Mouse (Mus musculus) central nervous system, embryonic 18 days (tissue): Measurements from ENCODE around the gene Nemf. TPM values are rescaled to one million over a fixed set of nuclear protein-coding genes. Genes with fewer than 3 reads are reported as not detected.

Experiments
- polyA plus RNA-seq: library from polyadenylated mRNA; depleted of rRNA; stranded (reverse); fragments of >200 nt; gene quantifications from 2 replicates; pipeline ENCODE4 v1.2.3, GENCODE M21; 2012; rRNA removed

Nemf gene
- polyA plus RNA-seq: 34.9 and 36.3 TPM in 2 replicates

DNA sequence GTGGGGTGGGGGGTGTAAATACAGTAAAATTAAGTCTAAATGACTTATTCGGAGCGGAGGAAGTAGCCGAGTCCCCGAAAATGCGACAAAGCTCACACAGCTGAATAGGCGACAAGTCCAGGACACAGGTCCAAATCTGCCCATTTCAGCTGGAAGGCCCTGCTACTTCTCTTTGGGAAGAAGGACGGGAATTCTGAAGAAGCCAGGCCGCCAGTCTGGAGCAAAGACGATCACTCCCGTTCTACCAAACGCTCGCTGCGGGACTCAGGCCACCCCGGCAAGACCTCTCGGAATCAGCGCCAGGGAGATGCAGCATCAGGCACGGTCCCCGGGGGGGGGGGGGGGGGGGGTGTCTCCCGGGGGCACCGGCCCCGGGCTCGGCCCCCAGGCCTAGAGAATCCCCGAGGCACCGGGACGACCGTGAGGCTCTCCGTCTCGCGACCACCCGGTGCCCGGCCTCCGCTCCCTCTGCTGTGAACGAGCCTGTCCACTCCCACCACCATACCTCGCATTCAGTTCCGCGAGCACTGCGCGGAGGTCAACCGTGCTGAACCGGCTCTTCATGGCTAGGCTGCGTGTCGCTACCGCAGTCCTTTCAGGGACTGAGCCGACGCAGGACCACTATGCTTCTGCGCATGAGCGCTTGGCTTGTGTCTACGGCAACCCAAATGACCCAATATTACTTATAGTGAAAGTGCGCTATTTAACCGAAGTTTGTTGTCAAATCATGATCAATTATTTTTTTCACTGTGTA is at the start of gene Nemf:
Gene Nemf, minus strand, starts transcription at position 620 of the 754 bp plus-strand sequence.

DNA sequence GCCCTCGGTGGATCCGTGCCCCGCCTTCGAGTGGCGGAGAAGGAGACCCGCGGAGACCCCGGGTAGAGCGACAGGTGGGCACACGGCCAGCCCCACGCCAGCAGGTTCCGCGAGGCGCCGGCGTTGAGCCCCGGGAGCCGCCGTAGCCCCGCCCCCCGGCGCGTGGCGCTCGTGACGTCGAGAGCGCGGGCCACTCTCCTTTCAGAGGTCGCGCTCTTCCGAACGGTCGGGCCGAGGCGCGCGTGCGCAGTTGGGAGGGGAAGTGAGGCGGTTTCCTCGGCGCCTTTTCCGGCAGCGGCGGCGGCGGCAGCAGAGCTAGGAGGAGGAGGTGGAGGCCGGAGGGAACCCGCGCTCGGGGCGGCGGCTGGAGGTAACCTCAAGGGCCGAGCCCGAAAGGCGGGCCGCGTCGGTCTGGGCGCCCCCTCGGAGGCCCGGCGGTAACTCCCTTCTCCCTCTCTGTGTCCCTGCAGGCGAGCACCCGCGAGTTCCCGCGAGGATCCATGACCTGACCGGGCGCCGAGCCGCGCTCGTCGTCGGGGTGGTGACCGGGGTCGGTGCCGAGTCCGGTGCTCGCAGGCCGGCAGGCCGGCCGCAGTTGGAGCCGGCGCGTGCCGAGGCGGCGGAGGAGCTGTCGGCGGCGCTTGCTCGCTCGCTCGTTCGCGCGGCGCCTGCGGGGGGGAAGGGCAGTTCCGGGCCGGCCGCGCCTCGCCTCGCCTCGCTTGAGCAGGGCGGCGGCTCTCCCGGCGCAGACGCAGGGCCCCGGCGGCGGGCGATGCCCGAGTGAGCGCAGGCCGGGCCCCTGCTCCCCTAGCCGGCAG is 15.1 kb upstream of the Nemf start, which contains the start of the genes Arf6 and Gm9887:
Gene Arf6, plus strand, starts transcription at position 297 of the 818 bp plus-strand sequence.
Gene Gm9887, minus strand, starts transcription at position 605 of the 818 bp plus-strand sequence.

DNA sequence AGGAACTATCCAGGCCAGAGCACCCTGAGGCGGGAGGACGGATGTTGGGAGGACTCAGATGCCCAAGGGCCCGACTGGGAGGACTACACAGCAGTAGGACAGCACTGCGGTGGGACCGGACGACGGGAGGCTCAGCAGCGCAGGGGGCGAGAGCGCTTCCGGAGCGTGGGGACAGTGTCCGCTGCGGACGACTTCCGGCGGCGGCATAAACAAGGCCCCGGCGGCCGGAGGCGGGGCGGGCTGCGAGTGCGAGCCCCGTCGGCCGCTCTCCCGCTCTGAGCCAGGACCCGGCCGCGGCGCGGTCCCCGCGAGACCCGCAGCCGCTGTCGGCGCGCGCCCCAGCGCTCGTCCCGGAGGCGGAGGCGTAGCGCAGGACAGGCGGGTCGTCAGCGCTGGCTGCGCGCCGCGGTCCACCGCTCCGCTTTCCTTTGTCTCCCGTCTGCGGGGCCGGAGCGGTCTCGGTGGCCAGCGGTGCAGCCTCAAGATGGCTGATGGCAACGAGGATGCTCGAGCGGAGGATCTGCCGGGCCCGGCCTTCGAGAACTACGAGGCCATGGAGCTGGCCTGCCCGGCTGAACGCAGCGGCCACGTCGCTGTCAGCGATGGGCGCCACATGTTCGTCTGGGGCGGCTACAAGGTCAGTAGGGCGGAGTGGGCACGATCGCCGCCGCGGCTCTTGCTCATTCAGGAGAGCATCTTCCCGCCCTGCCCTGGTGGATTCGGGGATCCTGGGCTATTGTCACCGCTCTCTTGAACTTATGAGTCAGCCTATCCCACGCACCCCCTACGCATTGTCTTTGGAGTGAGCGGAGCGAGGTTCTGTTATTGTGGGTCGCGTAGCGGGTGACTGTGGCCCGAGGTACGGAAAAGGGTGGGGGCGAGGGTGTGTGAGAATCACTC is 60.2 kb downstream of the Nemf start, which contains the start of gene Klhdc2:
Gene Klhdc2, plus strand, starts transcription at position 171 of the 900 bp plus-strand sequence.

Other genes with a start within 250 kb of the Nemf start
- 1,966 and 2,188 TPM in 2 replicates for gene Rps29, start 198.0 kb downstream of the Nemf start, polyA plus RNA-seq
- 3.0 and 3.4 TPM in 2 replicates for gene Lrr1, start 188.4 kb downstream of the Nemf start, polyA plus RNA-seq
- gene Rpl36al, start 173.1 kb downstream of the Nemf start, polyA plus RNA-seq: 461 and 465 TPM in 2 replicates
- gene Mgat2, start 173.0 kb downstream of the Nemf start, polyA plus RNA-seq: 20.3 and 20.6 TPM in 2 replicates
- 2.9 and 4.2 TPM in 2 replicates for gene Gm49383, start 160.1 kb downstream of the Nemf start, polyA plus RNA-seq
- gene Dnaaf2, start 158.7 kb downstream of the Nemf start, polyA plus RNA-seq: 4.2 and 4.4 TPM in 2 replicates
- gene Gm49384, start 152.9 kb downstream of the Nemf start, polyA plus RNA-seq: 3.6 and 4.7 TPM in 2 replicates
- gene Pole2, start 129.0 kb downstream of the Nemf start, polyA plus RNA-seq: 4.9 and 6.3 TPM in 2 replicates
- 10.8 and 12.7 TPM in 2 replicates for gene Klhdc1, start 116.0 kb downstream of the Nemf start, polyA plus RNA-seq
- 200 and 210 TPM in 2 replicates for gene Klhdc2, start 60.5 kb downstream of the Nemf start, polyA plus RNA-seq
- 61.7 and 62.6 TPM in 2 replicates for gene Arf6, start 15.0 kb upstream of the Nemf start, polyA plus RNA-seq
- gene Gm9887, start 15.3 kb upstream of the Nemf start, polyA plus RNA-seq: 0.20 and 0.30 TPM in 2 replicates
- 21.0 and 23.4 TPM in 2 replicates for gene Vcpkmt, start 225.9 kb upstream of the Nemf start, polyA plus RNA-seq